Mouse (Mus musculus) embryonic fibroblast, embryonic 13.5 days (primary cell): Measurements from ENCODE around the gene Mgat5.

Experiments used
- CTCF ChIP-seq: IDR thresholded peaks from 2 replicates; pipeline ENCODE4 v1.5.1; 2011; ENCODE audit warnings: mild to moderate bottlenecking, control low read depth, low read length, moderate library complexity, borderline replicate concordance; ENCODE audit not compliant: insufficient read depth
- POLR2A ChIP-seq: IDR thresholded peaks from 2 replicates; pipeline ENCODE4 v1.6.1; 2011; ENCODE audit warnings: low read depth, mild to moderate bottlenecking, control low read depth, low read length, moderate library complexity

- no peak for TF ChIP-seq CTCF
- no peak for TF ChIP-seq POLR2A
These were observed 236.9 kb downstream of the Mgat5 start for GRCm38 (mm10) chr1:127441736-127442135.
